Mouse (Mus musculus) hindbrain, postnatal 0 days (tissue): ENCODE results near the gene Tprg. TPM values are rescaled to one million over a fixed set of nuclear protein-coding genes. Genes with fewer than 3 reads are reported as not detected.
A peak's percentile ranks its signal among the peaks of the same experiment; 100 is the strongest.

Source experiments
- ATAC-seq: fragments of 200-750 bp; cut with Nextera tagmentation; 2 replicates; pipeline ENCODE4 v1.8.0; 2017; ENCODE audit warnings: mild to moderate bottlenecking, moderate TSS enrichment, moderate library complexity
- DNase-seq: peaks from one replicate; pipeline ENCODE4 v3.0.0-alpha.2; 2015; ENCODE audit warnings: low spot score
- H3K27ac ChIP-seq: fragments of 300-500 bp; sonication (generic); 2 replicates; pipeline ENCODE4 v1.5.1; 2014; ENCODE audit warnings: mild to moderate bottlenecking
- H3K27me3 ChIP-seq: fragments of 300-500 bp; sonication (generic); 2 replicates; pipeline ENCODE4 v1.6.1; 2014; ENCODE audit warnings: low read length, mixed read lengths; ENCODE audit not compliant: insufficient read depth
- H3K36me3 ChIP-seq: fragments of 300-500 bp; sonication (generic); 2 replicates; pipeline ENCODE4 v1.6.1; 2014; ENCODE audit warnings: low read length, mixed read lengths; ENCODE audit not compliant: insufficient read depth
- H3K4me1 ChIP-seq: fragments of 300-500 bp; sonication (generic); 2 replicates; pipeline ENCODE4 v1.6.1; 2014; ENCODE audit warnings: antibody characterized with exemption, low read length, mixed read lengths; ENCODE audit not compliant: insufficient read depth
- H3K4me2 ChIP-seq: fragments of 300-500 bp; sonication (generic); 2 replicates; pipeline ENCODE4 v1.6.1; 2014; ENCODE audit warnings: low read depth, mild to moderate bottlenecking, low read length, moderate library complexity, mixed read lengths
- H3K4me3 ChIP-seq: fragments of 300-500 bp; sonication (generic); 2 replicates; pipeline ENCODE4 v1.5.1; 2014; ENCODE audit warnings: low read length
- H3K9ac ChIP-seq: fragments of 300-500 bp; sonication (generic); replicated peaks from 2 replicates; pipeline ENCODE4 v1.6.1; 2014; ENCODE audit warnings: mild to moderate bottlenecking, low read length, moderate library complexity, mixed read lengths
- H3K9me3 ChIP-seq: fragments of 300-500 bp; sonication (generic); 2 replicates; pipeline ENCODE4 v1.6.1; 2016; ENCODE audit warnings: low read length, mixed read lengths
- CTCF ChIP-seq: IDR thresholded peaks from 2 replicates; pipeline ENCODE4 v1.5.1; 2016; ENCODE audit warnings: antibody characterized with exemption, control low read depth, low read depth
- WGBS: fragments of 180-500 bp; shearing (Covaris S2); extraction: QIAGEN DNeasy Blood & Tissue Kit; methylation state at CpG from one replicate; pipeline ENCODE4 v1.1.7; 2014; 5-methylcytosine and 5-hydroxymethylcytosine counted together
- polyA plus RNA-seq: library from polyadenylated mRNA; unstranded; fragments of >200 nt; fragmentation: Nextera tagmentation; extraction: Ambion mirVana; gene quantifications from 2 replicates; pipeline ENCODE4 v1.2.1, GENCODE M21; 2015
- total RNA-seq: library from RNA; depleted of rRNA; stranded (reverse); fragments of >200 nt; gene quantifications from 2 replicates; pipeline ENCODE4 v1.2.3, GENCODE M21; 2014; rRNA removed

The Tprg gene
- total RNA-seq, result 0.16 TPM in 1 of 2 replicates, not detected in the other
- 0.13 TPM in 1 of 2 replicates, not detected in the other for polyA plus RNA-seq

GRCm38 (mm10) chr16:25286517-25286916 is at the start of gene Tprg:
Gene Tprg (plus strand): TSS chr16:25286817.
- DNase-seq, result no peak
- H3K27me3 ChIP-seq, result no peaks in the 10 kb centered on the region
- WGBS, result 91% methylated on average over 5 of the region's 5 CpGs
- no peak within 1 kb of the TSS for H3K9ac ChIP-seq
- H3K36me3 ChIP-seq, result no peaks in the 10 kb centered on the region
- no peak for TF ChIP-seq CTCF
- H3K4me2 ChIP-seq, result no peak within 1 kb of the TSS
- no peak for ATAC-seq
- no peaks in the 10 kb centered on the region for H3K4me1 ChIP-seq
- H3K27ac ChIP-seq, result no peak within 1 kb of the TSS
- H3K4me3 ChIP-seq, result no peak within 1 kb of the TSS
- no peaks in the 10 kb centered on the region for H3K9me3 ChIP-seq

- Histone ChIP-seq H3K4me2 (no peak overlapping the region), H3K9ac (no peak overlapping the region), H3K27me3 (no peaks in the 10 kb centered on the region), H3K27ac (no peak overlapping the region), H3K4me1 (no peaks in the 10 kb centered on the region), H3K4me3 (no peak overlapping the region), H3K36me3 (no peaks in the 10 kb centered on the region), H3K9me3 (no peaks in the 10 kb centered on the region)
- WGBS, result 80% methylated on average over 11 of the region's 11 CpGs
- no peak for TF ChIP-seq CTCF
- DNase-seq (no peak), ATAC-seq (no peak)
Observed at GRCm38 (mm10) chr16:25238274-25239050, 48.2 kb upstream of the Tprg start.

- no peak overlapping the region for H3K4me2 ChIP-seq
- no peak overlapping the region for H3K4me3 ChIP-seq
- DNase-seq (no peak), ATAC-seq (no peak)
- H3K27me3 ChIP-seq, result no peaks in the 10 kb centered on the region
- H3K27ac ChIP-seq, result no peak overlapping the region
- no peak overlapping the region for H3K9ac ChIP-seq
- no peaks in the 10 kb centered on the region for H3K9me3 ChIP-seq
- WGBS, result 82% methylated on average over 6 of the region's 6 CpGs
- H3K4me1 ChIP-seq, result no peaks in the 10 kb centered on the region
- H3K36me3 ChIP-seq, result no peaks in the 10 kb centered on the region
- TF ChIP-seq CTCF, result no peak
Observed at GRCm38 (mm10) chr16:25248889-25249288, 37.7 kb upstream of the Tprg start.

GRCm38 (mm10) chr16:25250129-25250749 is 36.4 kb upstream of the Tprg start:
- 90% methylated on average over 6 of the region's 6 CpGs for WGBS
- H3K27ac ChIP-seq, result no peak overlapping the region
- no peaks in the 10 kb centered on the region for H3K36me3 ChIP-seq
- no peak for TF ChIP-seq CTCF
- no peaks in the 10 kb centered on the region for H3K27me3 ChIP-seq
- no peaks in the 10 kb centered on the region for H3K9me3 ChIP-seq
- H3K4me2 ChIP-seq, result no peak overlapping the region
- H3K9ac ChIP-seq, result no peak overlapping the region
- no peak overlapping the region for H3K4me3 ChIP-seq
- DNase-seq, result no peak
- no peaks in the 10 kb centered on the region for H3K4me1 ChIP-seq
- no peak for ATAC-seq

- no peak for ATAC-seq
- H3K9ac ChIP-seq, result no peak overlapping the region
- no peaks in the 10 kb centered on the region for H3K4me1 ChIP-seq
- H3K4me3 ChIP-seq, result no peak overlapping the region
- H3K27me3 ChIP-seq, result no peaks in the 10 kb centered on the region
- 79% methylated on average over 9 of the region's 9 CpGs for WGBS
- TF ChIP-seq CTCF, result no peak
- no peaks in the 10 kb centered on the region for H3K9me3 ChIP-seq
- DNase-seq, result no peak
- H3K4me2 ChIP-seq, result no peak overlapping the region
- no peak overlapping the region for H3K27ac ChIP-seq
- no peaks in the 10 kb centered on the region for H3K36me3 ChIP-seq
Observed at GRCm38 (mm10) chr16:25251080-25251479, 35.5 kb upstream of the Tprg start.

GRCm38 (mm10) chr16:25254646-25255045 is 32.0 kb upstream of the Tprg start:
- no peak overlapping the region for H3K27ac ChIP-seq
- no peaks in the 10 kb centered on the region for H3K27me3 ChIP-seq
- H3K4me3 ChIP-seq, result no peak overlapping the region
- no peaks in the 10 kb centered on the region for H3K4me1 ChIP-seq
- DNase-seq, result no peak
- 66% methylated on average over 6 of the region's 6 CpGs for WGBS
- no peak for TF ChIP-seq CTCF
- no peak overlapping the region for H3K9ac ChIP-seq
- ATAC-seq, result no peak
- H3K4me2 ChIP-seq, result no peak overlapping the region
- no peaks in the 10 kb centered on the region for H3K9me3 ChIP-seq
- no peaks in the 10 kb centered on the region for H3K36me3 ChIP-seq

GRCm38 (mm10) chr16:25255186-25255585 is 31.4 kb upstream of the Tprg start:
- no peak overlapping the region for H3K4me2 ChIP-seq
- H3K36me3 ChIP-seq, result no peaks in the 10 kb centered on the region
- ATAC-seq, result no peak
- H3K9me3 ChIP-seq, result no peaks in the 10 kb centered on the region
- no peaks in the 10 kb centered on the region for H3K4me1 ChIP-seq
- 61% methylated on average over 11 of the region's 11 CpGs for WGBS
- H3K27ac ChIP-seq, result no peak overlapping the region
- H3K4me3 ChIP-seq, result no peak overlapping the region
- H3K9ac ChIP-seq, result no peak overlapping the region
- no peaks in the 10 kb centered on the region for H3K27me3 ChIP-seq
- TF ChIP-seq CTCF, result no peak
- peak; percentile 37 for DNase-seq
